Mouse (Mus musculus) myocyte (in vitro differentiated cells): ENCODE data around the gene Zranb3. TPM values are rescaled to one million over a fixed set of nuclear protein-coding genes. Genes with fewer than 3 reads are reported as not detected.

Source experiments
- H3K27me3 ChIP-seq: one replicate; pipeline ENCODE4 v1.6.1; 2011; ENCODE audit not compliant: control insufficient read depth, insufficient read depth, insufficient read length
- H3K36me3 ChIP-seq: one replicate; pipeline ENCODE4 v1.6.1; 2011; ENCODE audit not compliant: control insufficient read depth, insufficient read depth
- H3K4me2 ChIP-seq: one replicate; pipeline ENCODE4 v1.6.1; 2011; ENCODE audit warnings: low read depth, control low read depth
- H3K4me3 ChIP-seq: one replicate; pipeline ENCODE4 v1.5.1; 2011; ENCODE audit warnings: mild to moderate bottlenecking, control low read depth, moderate library complexity
- H3K79me2 ChIP-seq: one replicate; pipeline ENCODE4 v1.6.1; 2011; ENCODE audit not compliant: control insufficient read depth, insufficient read depth
- H3ac ChIP-seq: one replicate; pipeline ENCODE4 v1.6.1; 2011; ENCODE audit not compliant: control insufficient read depth, insufficient read length
- CEBPB ChIP-seq: IDR thresholded peaks from 2 replicates; pipeline ENCODE4 v1.6.1; 2011; ENCODE audit warnings: mild to moderate bottlenecking, moderate library complexity; ENCODE audit not compliant: poor library complexity, insufficient read depth, severe bottlenecking
- E2F4 ChIP-seq: IDR thresholded peaks from one replicate; pipeline ENCODE4 v1.6.1; 2011; ENCODE audit warnings: mild to moderate bottlenecking, control low read depth, moderate library complexity; ENCODE audit not compliant: insufficient read depth
- MAX ChIP-seq: IDR thresholded peaks from one replicate; pipeline ENCODE4 v1.6.1; 2011; ENCODE audit warnings: low read depth, mild to moderate bottlenecking, control low read depth
- MYOD1 ChIP-seq, 3 experiments: IDR thresholded peaks; one replicate each; pipeline ENCODE4 v1.6.1; 2011; ENCODE audit warnings: control low read depth in 2 of 3, low read depth in 2 of 3, mild to moderate bottlenecking in 2 of 3, moderate library complexity in 1 of 3; ENCODE audit not compliant: insufficient read length in 2 of 3, control insufficient read depth in 1 of 3
- MYOG ChIP-seq, 3 experiments: IDR thresholded peaks; one replicate each; pipeline ENCODE4 v1.6.1; 2011; ENCODE audit warnings: control low read depth in 2 of 3, low read depth in 2 of 3, mild to moderate bottlenecking in 2 of 3; ENCODE audit not compliant: insufficient read length in 2 of 3, control insufficient read depth in 1 of 3, insufficient read depth in 1 of 3
- POLR2A ChIP-seq: IDR thresholded peaks from one replicate; pipeline ENCODE4 v1.6.1; 2011; ENCODE audit warnings: low read depth, mild to moderate bottlenecking, control low read depth, moderate library complexity; ENCODE audit not compliant: insufficient read length
- POLR2AphosphoS2 ChIP-seq: IDR thresholded peaks from one replicate; pipeline ENCODE4 v1.6.1; 2011; ENCODE audit warnings: low read depth, control low read depth; ENCODE audit not compliant: insufficient read length
- REST ChIP-seq: IDR thresholded peaks from one replicate; pipeline ENCODE4 v1.6.1; 2011; ENCODE audit warnings: mild to moderate bottlenecking, control low read depth, moderate library complexity; ENCODE audit not compliant: insufficient read depth, insufficient read length
- SRF ChIP-seq: IDR thresholded peaks from one replicate; pipeline ENCODE4 v1.6.1; 2011; ENCODE audit warnings: low read depth; ENCODE audit not compliant: control insufficient read depth, insufficient read length
- TCF12 ChIP-seq: IDR thresholded peaks from one replicate; pipeline ENCODE4 v1.6.1; 2011; ENCODE audit warnings: mild to moderate bottlenecking, control low read depth; ENCODE audit not compliant: poor library complexity, insufficient read depth, severe bottlenecking
- TCF3 ChIP-seq: IDR thresholded peaks from one replicate; pipeline ENCODE4 v1.6.1; 2011; ENCODE audit warnings: low read depth, control low read depth; ENCODE audit not compliant: insufficient read length
- USF1 ChIP-seq: IDR thresholded peaks from one replicate; pipeline ENCODE4 v1.6.1; 2011; ENCODE audit warnings: low read depth, mild to moderate bottlenecking, control low read depth, moderate library complexity
- polyA plus RNA-seq: library from polyadenylated mRNA; unstranded; fragments of >200 nt; fragmentation: generic; extraction: Trizol; gene quantifications from one replicate; pipeline ENCODE4 v1.2.1, GENCODE M21; 2012; ENCODE audit warnings: missing spikeins

Zranb3 gene
- polyA plus RNA-seq, 1 experiment = 1.6 TPM

DNA sequence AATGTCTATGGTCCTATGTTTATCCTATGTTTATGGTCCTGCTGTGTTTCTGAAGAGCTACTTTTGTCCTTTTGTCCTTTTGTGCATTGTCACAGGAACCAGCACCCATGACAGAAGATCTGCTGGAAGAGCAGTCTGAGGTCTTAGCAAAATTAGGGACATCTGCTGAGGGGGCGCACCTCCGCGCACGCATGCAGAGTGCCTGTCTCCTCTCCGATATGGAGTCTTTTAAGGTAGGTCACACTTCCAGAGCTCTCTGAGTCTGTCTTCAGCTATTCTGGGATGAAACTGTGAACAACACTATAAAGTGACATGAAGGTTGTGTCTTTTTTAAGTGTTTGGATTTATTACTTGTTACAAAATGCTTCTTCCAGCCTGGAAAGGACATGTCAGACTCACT, 168.5 kb downstream of the Zranb3 start:
- Histone ChIP-seq H3K79me2 (no peaks in the 10 kb centered on the region), H3K27me3 (no peaks in the 10 kb centered on the region), H3K36me3 (peaks cover 61% of the 10 kb centered on the region), H3ac (no peak overlapping the region), H3K4me3 (no peak overlapping the region), H3K4me2 (no peak overlapping the region)
- TF ChIP-seq TCF12 = no peak
- no peak for TF ChIP-seq POLR2A
- TF ChIP-seq MYOG (IDR thresholded peaks at IDR 0.05; ENCODE audit: control insufficient read depth in 1 of 3, insufficient read depth in 1 of 3, insufficient read length in 2 of 3, low read depth in 2 of 3) = no peak
- TF ChIP-seq POLR2AphosphoS2 = no peak
- TF ChIP-seq MYOD1 (IDR thresholded peaks at IDR 0.05; ENCODE audit: control insufficient read depth in 1 of 3, insufficient read length in 2 of 3, low read depth in 2 of 3) = no peak
- no peak for TF ChIP-seq E2F4

DNA sequence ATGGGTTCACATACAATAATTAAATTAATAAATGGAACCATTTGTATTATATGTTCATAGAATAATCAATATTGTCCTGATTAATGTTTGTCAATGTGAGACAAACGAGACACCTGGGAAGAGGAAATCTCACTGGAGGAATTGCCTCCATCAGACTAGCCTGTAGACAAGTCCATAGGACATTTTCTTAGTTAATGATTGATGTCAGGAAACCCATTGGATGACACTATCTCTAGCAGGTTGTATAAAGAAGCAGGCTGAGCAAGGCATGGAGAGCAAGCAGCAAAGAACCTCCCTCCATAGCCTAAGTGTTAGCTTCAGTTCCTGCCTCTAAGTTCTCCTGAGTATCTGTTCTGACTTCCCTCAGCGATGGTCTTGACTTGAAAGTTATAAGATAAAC, 169.4 kb downstream of the Zranb3 start:
- Histone ChIP-seq H3K79me2 (no peaks in the 10 kb centered on the region), H3K36me3 (peaks cover 53% of the 10 kb centered on the region)

DNA sequence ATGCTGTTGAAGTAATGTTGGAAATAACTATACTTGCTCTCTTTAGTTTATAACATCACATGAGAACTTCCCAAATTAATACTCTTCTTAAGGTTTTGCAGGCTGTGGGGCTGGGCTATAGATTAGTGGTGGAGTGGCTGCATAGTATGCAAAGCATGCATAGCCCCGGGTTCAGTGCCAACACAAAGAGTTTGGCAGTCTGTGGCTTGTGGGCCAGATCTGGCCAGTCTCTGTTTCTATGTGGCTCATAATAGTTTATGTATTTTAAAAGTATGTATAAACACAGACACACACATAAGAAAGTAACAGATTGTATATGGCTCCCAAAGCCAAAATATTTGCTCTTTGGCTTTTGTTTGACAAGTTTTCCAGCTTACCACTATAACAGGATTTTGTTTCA, 187.0 kb downstream of the Zranb3 start:
- Histone ChIP-seq H3ac (no peak overlapping the region), H3K36me3 (peaks cover 22% of the 10 kb centered on the region), H3K4me3 (no peak overlapping the region), H3K79me2 (no peaks in the 10 kb centered on the region), H3K4me2 (no peak overlapping the region), H3K27me3 (no peaks in the 10 kb centered on the region)
- TF ChIP-seq SRF = no peak
- no peak for TF ChIP-seq TCF3
- no peak for TF ChIP-seq MAX
- TF ChIP-seq MYOG (IDR thresholded peaks at IDR 0.05; ENCODE audit: control insufficient read depth in 1 of 3, insufficient read depth in 1 of 3, insufficient read length in 2 of 3, low read depth in 2 of 3) = no peak
- TF ChIP-seq E2F4 = no peak
- TF ChIP-seq POLR2A = no peak
- no peak for TF ChIP-seq CEBPB

More for the DNA sequence above, 169.4 kb downstream of the Zranb3 start:
- H3K4me3 ChIP-seq = no peak overlapping the region
- H3ac ChIP-seq = no peak overlapping the region
- TF ChIP-seq CEBPB = no peak
- TF ChIP-seq POLR2AphosphoS2 = no peak
- no peak for TF ChIP-seq TCF12
- no peak for TF ChIP-seq SRF
- no peak for TF ChIP-seq MAX
- no peak for TF ChIP-seq MYOG (IDR thresholded peaks at IDR 0.05; ENCODE audit: control insufficient read depth in 1 of 3, insufficient read depth in 1 of 3, insufficient read length in 2 of 3, low read depth in 2 of 3)
- TF ChIP-seq E2F4 = no peak
- TF ChIP-seq TCF3 = no peak
- TF ChIP-seq MYOD1 (IDR thresholded peaks at IDR 0.05; ENCODE audit: control insufficient read depth in 1 of 3, insufficient read length in 2 of 3, low read depth in 2 of 3) = no peak
- TF ChIP-seq REST = no peak
- H3K27me3 ChIP-seq = no peaks in the 10 kb centered on the region
- no peak overlapping the region for H3K4me2 ChIP-seq

DNA sequence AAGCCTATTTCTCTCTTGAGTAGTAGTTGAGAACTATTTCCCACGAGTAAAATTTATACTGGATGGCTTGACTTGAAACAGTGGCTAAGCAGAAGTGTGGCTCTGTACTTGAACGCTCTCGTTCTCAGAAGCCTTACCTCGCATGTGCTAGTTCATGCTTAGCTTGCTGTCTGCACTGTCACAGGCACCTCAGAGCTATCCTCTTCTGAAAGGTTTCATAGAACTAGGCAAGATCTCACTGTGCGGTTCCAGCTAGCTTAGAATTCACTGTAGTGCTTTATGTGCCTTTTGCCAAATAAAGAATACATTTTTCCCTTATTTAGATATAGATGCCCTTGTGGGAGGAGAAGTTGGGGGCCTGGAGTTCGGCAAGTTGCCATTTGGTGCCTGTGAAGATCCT, 187.5 kb downstream of the Zranb3 start:
- H3K27me3 ChIP-seq = no peaks in the 10 kb centered on the region
- H3K4me3 ChIP-seq = no peak overlapping the region
- no peak for TF ChIP-seq CEBPB
- no peak for TF ChIP-seq TCF3
- no peak for TF ChIP-seq MYOG (IDR thresholded peaks at IDR 0.05; ENCODE audit: control insufficient read depth in 1 of 3, insufficient read depth in 1 of 3, insufficient read length in 2 of 3, low read depth in 2 of 3)
- no peak for TF ChIP-seq POLR2AphosphoS2
- no peak for TF ChIP-seq TCF12
- no peak for TF ChIP-seq SRF
- no peak for TF ChIP-seq MAX
- no peak for TF ChIP-seq POLR2A
- TF ChIP-seq USF1 = no peak
- no peak for TF ChIP-seq E2F4
- TF ChIP-seq REST = no peak
- no peak for TF ChIP-seq MYOD1 (IDR thresholded peaks at IDR 0.05; ENCODE audit: control insufficient read depth in 1 of 3, insufficient read length in 2 of 3, low read depth in 2 of 3)
- H3ac ChIP-seq = no peak overlapping the region
- peaks cover 22% of the 10 kb centered on the region for H3K36me3 ChIP-seq
- no peak overlapping the region for H3K4me2 ChIP-seq
- no peaks in the 10 kb centered on the region for H3K79me2 ChIP-seq

DNA sequence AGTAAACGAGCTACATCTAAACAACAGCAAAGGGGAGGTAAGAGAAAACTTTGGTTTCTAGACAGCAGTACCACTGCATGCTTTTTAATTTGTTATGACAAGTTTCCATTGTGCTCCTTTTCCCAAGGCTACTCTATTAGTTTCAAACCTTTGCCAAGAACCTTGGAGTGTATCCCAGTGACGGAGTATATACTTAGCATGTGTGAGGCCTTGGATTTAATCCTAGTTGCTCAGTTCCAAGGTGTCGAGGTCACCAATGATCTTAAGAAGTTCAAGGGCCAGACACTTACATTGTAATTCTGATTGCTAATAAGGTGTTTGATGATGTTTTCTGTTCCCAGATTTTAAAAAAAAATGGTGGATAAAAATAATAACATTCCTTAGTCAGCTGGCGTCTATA, 189.7 kb downstream of the Zranb3 start:
- H3K79me2 ChIP-seq = no peaks in the 10 kb centered on the region
- H3K4me3 ChIP-seq = no peak overlapping the region
- no peak overlapping the region for H3ac ChIP-seq
- peaks cover 9% of the 10 kb centered on the region for H3K36me3 ChIP-seq
- no peak overlapping the region for H3K4me2 ChIP-seq
- no peaks in the 10 kb centered on the region for H3K27me3 ChIP-seq
- TF ChIP-seq E2F4 = no peak
- no peak for TF ChIP-seq SRF
- TF ChIP-seq MYOD1 (IDR thresholded peaks at IDR 0.05; ENCODE audit: control insufficient read depth in 1 of 3, insufficient read length in 2 of 3, low read depth in 2 of 3) = no peak
- no peak for TF ChIP-seq MAX
- TF ChIP-seq CEBPB = no peak
- TF ChIP-seq MYOG (IDR thresholded peaks at IDR 0.05; ENCODE audit: control insufficient read depth in 1 of 3, insufficient read depth in 1 of 3, insufficient read length in 2 of 3, low read depth in 2 of 3) = no peak
- TF ChIP-seq POLR2A = no peak
- no peak for TF ChIP-seq POLR2AphosphoS2
- no peak for TF ChIP-seq REST
